Mouse (Mus musculus) gastrocnemius, adult 18-20 months (tissue): ENCODE data around the gene AI467606. TPM values are rescaled to one million over a fixed set of nuclear protein-coding genes. Genes with fewer than 3 reads are reported as not detected.

Experiments used
- DNase-seq: peaks from one replicate; pipeline ENCODE4 v3.0.0; 2021; ENCODE audit warnings: low spot score
- microRNA-seq: library from miRNA; unstranded; fragments of <30 nt; microRNA quantifications from one replicate; pipeline ENCODE4 v1.2.0, GENCODE M21; 2021
- total RNA-seq, 2 experiments: library from RNA; stranded (reverse); gene quantifications; 2 replicates each; pipeline ENCODE4 v1.2.3; 2021

The AI467606 gene
- total RNA-seq, 2 experiments from 2014 or later, result 0.50 to 0.93 TPM

GRCm38 (mm10) chr7:127121061-127121910 lies 30.1 kb downstream of the AI467606 start:
- DNase-seq, result peak; percentile 28

GRCm38 (mm10) chr7:127121911-127122270 lies 30.7 kb downstream of the AI467606 start, which contains the start of gene Qprt:
Gene Qprt (minus strand): TSS chr7:127122226.
- no peak for DNase-seq

- no peak for DNase-seq
Observed at GRCm38 (mm10) chr7:127129638-127130037, 38.5 kb downstream of the AI467606 start.

GRCm38 (mm10) chr7:127133125-127133524 lies 42.0 kb downstream of the AI467606 start:
- no peak for DNase-seq

GRCm38 (mm10) chr7:127134821-127135447 lies 43.8 kb downstream of the AI467606 start:
- DNase-seq, result no peak

- no peak for DNase-seq
Observed at GRCm38 (mm10) chr7:127136181-127137071, 45.3 kb downstream of the AI467606 start.

- DNase-seq, result no peak
Observed at GRCm38 (mm10) chr7:127137262-127138017, 46.3 kb downstream of the AI467606 start, which contains the start of gene Spn. Gene Spn (minus strand): TSS chr7:127137823.

GRCm38 (mm10) chr7:127139100-127139499 lies 47.9 kb downstream of the AI467606 start:
- DNase-seq, result no peak

GRCm38 (mm10) chr7:127139562-127139961 lies 48.4 kb downstream of the AI467606 start:
- DNase-seq, result no peak

GRCm38 (mm10) chr7:127140623-127141404 lies 49.7 kb downstream of the AI467606 start:
- DNase-seq, result no peak

- no peak for DNase-seq
Observed at GRCm38 (mm10) chr7:127142214-127142613, 51.1 kb downstream of the AI467606 start.

GRCm38 (mm10) chr7:127142666-127143065 lies 51.5 kb downstream of the AI467606 start:
- DNase-seq, result no peak

Small RNA genes lying within 50 kb of the gene (microRNA-seq; reads per million reads assigned to microRNA genes)
- not detected for gene Gm44343

Other genes with a start within 250 kb of the AI467606 start
- gene Doc2a, start 243.9 kb upstream of the AI467606 start, total RNA-seq, result not detected
- 1 to 10 TPM; 5.0 to 5.4 TPM for gene Hirip3, start 229.4 kb upstream of the AI467606 start, total RNA-seq
- 10 to 100 TPM in 1 of 2 experiments, 1 to 10 TPM in 1; 8.4 to 12.3 TPM for gene Ino80e, start 229.0 kb upstream of the AI467606 start, total RNA-seq
- 10 to 100 TPM; 19.7 to 21.9 TPM for gene Taok2, start 206.7 kb upstream of the AI467606 start, total RNA-seq
- gene Tmem219, start 168.4 kb upstream of the AI467606 start, total RNA-seq, result 10 to 100 TPM in 1 of 2 experiments, 1 to 10 TPM in 1; 9.9 to 12.1 TPM
- 1 to 10 TPM; 2.6 to 2.7 TPM for gene Kctd13, start 162.5 kb upstream of the AI467606 start, total RNA-seq
- gene Asphd1, start 141.8 kb upstream of the AI467606 start, total RNA-seq, result not detected
- gene Sez6l2, start 140.8 kb upstream of the AI467606 start, total RNA-seq, result 1 to 10 TPM in 1 of 2 experiments, under 1 TPM in 1; 0.87 to 1.2 TPM
- gene Cdipt, start 115.4 kb upstream of the AI467606 start, total RNA-seq, result 10 to 100 TPM; 30.7 to 31.5 TPM
- gene Cdiptos, start 115.3 kb upstream of the AI467606 start, total RNA-seq, result under 1 TPM in 1 of 2 experiments, not detected in 1; 0.24 TPM
- 10 to 100 TPM; 27.5 to 40.9 TPM for gene Mvp, start 76.7 kb upstream of the AI467606 start, total RNA-seq
- gene Pagr1b, start 74.9 kb upstream of the AI467606 start, total RNA-seq, result 1 to 10 TPM in 1 of 2 experiments, not detected in 1; 1.7 TPM
- 10 to 100 TPM in 1 of 2 experiments, 1 to 10 TPM in 1; 7.9 to 10.3 TPM for gene Pagr1a, start 74.0 kb upstream of the AI467606 start, total RNA-seq
- gene Gm42742, start 70.3 kb upstream of the AI467606 start, total RNA-seq, result 10 to 100 TPM; 12.9 to 16.9 TPM
- gene Prrt2, start 70.1 kb upstream of the AI467606 start, total RNA-seq, result under 1 TPM in 1 of 2 experiments, not detected in 1; 0.84 TPM
- 10 to 100 TPM; 64.3 to 66.3 TPM for gene Maz, start 64.3 kb upstream of the AI467606 start, total RNA-seq
- gene Kif22, start 48.9 kb upstream of the AI467606 start, total RNA-seq, result 1 to 10 TPM; 1.2 to 1.7 TPM
- not detected for gene Zg16, start 4.0 kb upstream of the AI467606 start, total RNA-seq
- under 1 TPM; 0.37 to 0.55 TPM for gene Qprt, start 30.9 kb downstream of the AI467606 start, total RNA-seq
- under 1 TPM; 0.07 to 0.14 TPM for gene Spn, start 46.5 kb downstream of the AI467606 start, total RNA-seq
- gene Cd2bp2, start 104.7 kb downstream of the AI467606 start, total RNA-seq, result 10 to 100 TPM; 25.1 to 26.8 TPM
- gene Tbc1d10b, start 117.1 kb downstream of the AI467606 start, total RNA-seq, result 10 to 100 TPM; 26.4 to 29.5 TPM
- gene Mylpf, start 117.5 kb downstream of the AI467606 start, total RNA-seq, result over 10,000 TPM; 24,635 to 28,732 TPM
- gene Zfp553, start 141.7 kb downstream of the AI467606 start, total RNA-seq, result 1 to 10 TPM; 4.2 to 4.6 TPM
- gene Sept1, start 141.8 kb downstream of the AI467606 start, total RNA-seq, result 1 to 10 TPM; 1.0 to 1.3 TPM
- 10 to 100 TPM; 19.7 to 21.1 TPM for gene Zfp771, start 152.9 kb downstream of the AI467606 start, total RNA-seq
- gene Dctpp1, start 169.3 kb downstream of the AI467606 start, total RNA-seq, result 10 to 100 TPM; 32.6 TPM
- gene Sephs2, start 182.7 kb downstream of the AI467606 start, total RNA-seq, result 10 to 100 TPM; 34.7 to 34.9 TPM
- under 1 TPM; 0.21 to 0.33 TPM for gene Itgal, start 204.9 kb downstream of the AI467606 start, total RNA-seq